Mouse (Mus musculus) ES-Bruce4 (cell line): ENCODE results near the gene Prima1.

Experiments used
- CTCF ChIP-seq: IDR thresholded peaks from one replicate; pipeline ENCODE4 v1.8.1; 2011; ENCODE audit warnings: low read depth, low read length
- EP300 ChIP-seq: IDR thresholded peaks from 2 replicates; pipeline ENCODE4 v1.6.1; 2011; ENCODE audit warnings: low read depth, low read length; ENCODE audit not compliant: insufficient read depth

DNA sequence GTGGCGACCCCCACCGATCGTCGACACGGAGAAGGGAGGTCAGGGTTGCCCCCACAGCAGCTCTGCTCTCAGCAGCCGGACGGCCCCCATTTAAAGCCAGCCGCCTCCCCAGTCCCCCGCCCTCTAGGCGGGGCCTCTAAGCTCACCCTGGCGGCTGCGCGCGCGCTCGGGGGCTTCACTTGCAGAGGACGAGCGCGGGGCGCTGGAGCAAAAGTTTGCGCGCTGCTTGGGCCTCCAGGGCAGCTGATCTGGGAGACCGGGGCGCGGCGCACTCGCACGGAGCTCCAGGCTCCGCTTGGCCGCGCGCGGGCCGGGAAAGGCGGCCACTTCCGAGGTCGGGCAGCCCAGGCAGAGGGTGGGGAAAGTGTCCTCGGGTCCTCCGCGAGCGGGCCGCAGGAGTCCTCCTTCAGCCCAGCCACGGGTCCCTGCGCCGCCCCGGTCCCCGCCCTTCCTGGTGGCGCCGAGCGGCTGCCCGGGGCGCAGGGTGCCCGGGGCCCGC lies at the start of gene Prima1:
- no peak for TF ChIP-seq EP300
- no peak for TF ChIP-seq CTCF
